Mouse (Mus musculus): ENCODE measurements around the gene Pcbp4. TPM values are rescaled to one million over a fixed set of nuclear protein-coding genes. Genes with fewer than 3 reads are reported as not detected.

The Pcbp4 gene
- polyA plus RNA-seq, 1 experiment = 22.6 TPM

DNA sequence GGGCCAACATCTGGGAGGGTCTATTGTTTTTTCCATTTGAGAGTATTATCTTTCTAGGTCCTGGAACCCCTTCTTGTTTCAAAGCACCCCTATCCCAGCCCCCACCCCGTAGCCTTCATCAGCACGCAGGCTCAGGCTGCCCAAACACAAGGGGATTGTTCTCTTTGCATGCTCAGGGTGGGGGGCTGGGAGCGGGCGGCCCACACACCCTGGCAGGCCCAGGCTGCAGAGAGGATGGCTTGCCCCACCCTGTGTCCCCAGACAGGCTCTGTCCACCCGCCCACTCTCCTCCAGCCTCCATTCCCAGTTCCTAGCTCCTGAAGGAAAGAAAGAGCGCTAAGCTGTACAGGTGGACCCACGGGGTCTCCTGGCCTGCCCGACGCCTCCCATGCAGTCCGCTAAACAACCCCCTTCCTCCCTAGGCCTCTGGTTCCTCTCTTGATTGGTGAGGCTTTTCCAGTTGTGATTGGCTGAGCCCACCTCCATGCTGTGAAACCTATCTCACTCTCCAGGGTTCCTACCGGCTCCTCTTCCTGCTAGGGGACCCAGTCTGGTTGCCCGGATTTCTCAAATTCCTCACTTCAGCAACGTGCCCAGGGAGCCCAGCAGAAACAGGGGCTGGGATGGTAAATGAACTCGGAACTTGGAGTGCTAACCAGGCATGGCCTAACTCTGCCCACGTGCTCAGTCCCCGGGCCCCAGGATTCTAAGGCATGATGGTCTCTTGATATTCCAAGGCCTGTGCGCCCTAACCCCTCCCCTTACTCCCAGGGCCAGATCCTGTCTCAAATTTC is 2.0 kb downstream of the Pcbp4 start:
- no peak for TF ChIP-seq GATA1 (IDR thresholded peaks at IDR 0.05; ENCODE audit: low read length)

GRCm38 (mm10) chr9:106456325-106457162 is 3.5 kb downstream of the Pcbp4 start:
- no peak for TF ChIP-seq GATA1 (IDR thresholded peaks at IDR 0.05; ENCODE audit: low read length)

- no peak for TF ChIP-seq GATA1 (IDR thresholded peaks at IDR 0.05; ENCODE audit: low read length)
Measured at GRCm38 (mm10) chr9:106457163-106457559, 4.1 kb downstream of the Pcbp4 start.

GRCm38 (mm10) chr9:106457920-106458319 is 4.8 kb downstream of the Pcbp4 start:
- TF ChIP-seq GATA1 (IDR thresholded peaks at IDR 0.05; ENCODE audit: low read length) = no peak

- TF ChIP-seq GATA1 (IDR thresholded peaks at IDR 0.05; ENCODE audit: low read length) = no peak
Measured at GRCm38 (mm10) chr9:106459946-106460345, 6.9 kb downstream of the Pcbp4 start.

DNA sequence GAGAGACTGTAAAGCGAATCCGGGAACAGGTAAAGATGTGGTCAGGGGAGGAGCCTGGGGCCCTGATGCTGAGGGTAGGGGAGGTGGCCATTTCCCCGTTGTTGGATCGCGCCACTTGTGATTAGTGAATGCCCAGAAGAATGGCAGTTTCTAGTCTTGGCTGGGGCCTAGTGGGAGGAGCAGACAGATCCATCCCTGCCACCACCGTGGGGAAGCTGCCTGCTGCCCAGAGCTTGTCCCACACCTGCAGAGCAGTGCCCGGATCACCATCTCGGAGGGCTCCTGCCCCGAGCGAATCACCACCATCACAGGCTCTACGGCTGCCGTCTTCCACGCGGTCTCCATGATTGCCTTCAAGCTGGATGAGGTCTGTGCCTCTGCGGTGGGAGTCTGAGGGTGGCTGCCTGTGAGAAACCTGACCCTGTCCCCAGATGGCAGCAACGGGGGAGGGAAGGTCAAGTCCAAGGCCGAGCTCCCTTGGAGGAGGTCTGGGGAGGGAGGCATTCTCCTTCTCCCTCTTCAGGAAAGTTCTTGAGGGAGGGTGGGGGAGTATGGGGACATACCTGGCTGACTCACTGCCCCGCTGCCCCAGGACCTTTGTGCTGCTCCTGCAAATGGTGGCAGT is 7.4 kb downstream of the Pcbp4 start:
- TF ChIP-seq GATA1 (IDR thresholded peaks at IDR 0.05; ENCODE audit: low read length) = no peak

DNA sequence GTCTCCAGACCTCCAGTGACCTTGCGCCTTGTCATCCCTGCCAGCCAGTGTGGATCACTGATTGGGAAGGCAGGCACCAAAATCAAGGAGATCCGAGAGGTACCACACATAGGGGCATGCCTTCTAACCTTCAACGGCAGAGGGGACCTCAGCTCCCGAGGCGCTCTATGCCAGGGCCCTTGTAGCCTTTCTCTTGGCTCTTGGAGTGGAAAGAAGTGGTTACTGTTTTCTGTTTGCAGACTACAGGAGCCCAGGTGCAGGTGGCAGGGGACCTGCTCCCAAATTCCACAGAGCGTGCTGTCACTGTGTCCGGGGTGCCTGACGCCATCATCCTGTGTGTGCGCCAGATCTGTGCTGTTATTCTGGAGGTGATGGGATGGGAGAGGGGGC is 7.9 kb downstream of the Pcbp4 start:
- no peak for TF ChIP-seq GATA1 (IDR thresholded peaks at IDR 0.05; ENCODE audit: low read length)

GRCm38 (mm10) chr9:106461641-106462429 is 8.7 kb downstream of the Pcbp4 start:
- no peak for TF ChIP-seq GATA1 (IDR thresholded peaks at IDR 0.05; ENCODE audit: low read length)

GRCm38 (mm10) chr9:106462430-106462800 is 9.3 kb downstream of the Pcbp4 start:
- TF ChIP-seq GATA1 (IDR thresholded peaks at IDR 0.05; ENCODE audit: low read length) = no peak

GRCm38 (mm10) chr9:106463122-106464063 is 10.3 kb downstream of the Pcbp4 start:
- no peak for TF ChIP-seq GATA1 (IDR thresholded peaks at IDR 0.05; ENCODE audit: low read length)

- no peak for TF ChIP-seq GATA1 (IDR thresholded peaks at IDR 0.05; ENCODE audit: low read length)
Measured at GRCm38 (mm10) chr9:106464751-106465541, 11.9 kb downstream of the Pcbp4 start.

DNA sequence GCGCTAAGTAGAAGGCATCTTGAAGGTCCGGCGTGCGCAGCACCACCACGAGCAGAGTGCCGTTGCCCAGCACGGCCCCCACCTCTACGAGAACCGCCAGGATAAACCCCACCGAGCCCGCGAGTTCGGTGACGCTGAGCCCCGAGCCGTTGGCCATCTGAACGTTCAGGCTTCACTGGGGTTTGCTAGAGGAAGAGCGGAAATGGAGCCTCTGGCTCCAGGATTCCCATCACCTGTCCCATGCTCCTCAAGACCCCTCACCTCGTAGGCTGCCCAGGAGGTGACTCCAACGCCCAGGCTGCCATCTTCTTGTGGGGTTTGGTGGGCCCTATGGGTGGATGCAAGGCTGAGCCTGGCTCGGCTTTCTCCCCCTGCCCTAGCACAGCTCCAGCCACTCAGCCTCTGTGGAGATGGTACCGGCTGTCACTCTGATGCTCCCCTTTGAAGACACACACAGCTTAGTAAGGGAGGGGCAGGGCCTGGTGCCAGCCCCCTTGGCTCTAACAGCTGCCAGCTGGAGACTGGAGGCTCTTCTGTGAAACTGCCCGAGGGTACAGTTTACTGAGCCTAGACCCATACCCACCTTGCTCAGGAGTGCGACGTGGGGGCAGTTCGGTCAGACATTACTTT is 12.6 kb downstream of the Pcbp4 start, which contains the start of gene Gpr62:
Gpr62 (minus strand) TSS at position 368 of the 630 bp plus-strand sequence.
- TF ChIP-seq GATA1 (IDR thresholded peaks at IDR 0.05; ENCODE audit: low read length) = no peak

GRCm38 (mm10) chr9:106466721-106467120 is 13.6 kb downstream of the Pcbp4 start:
- TF ChIP-seq GATA1 (IDR thresholded peaks at IDR 0.05; ENCODE audit: low read length) = no peak

Data from G1E-ER4 (cell line).